Mouse (Mus musculus) inflammation-experienced regulatory T-cells, adult 6 months (primary cell): ENCODE measurements around the gene Lars2. TPM values are rescaled to one million over a fixed set of nuclear protein-coding genes. Genes with fewer than 3 reads are reported as not detected.
"Not testable (repeated sequence)": the region's sequence is repeated elsewhere in the genome, so short reads cannot be mapped to it uniquely, and the experiment has no call there.

Experiments used
- ATAC-seq: one replicate; pipeline ENCODE4 v1.8.0; 2017
- polyA plus RNA-seq, 3 experiments: library from polyadenylated mRNA; unstranded; fragments of 100-300 nt; shearing (Covaris generic); gene quantifications; one replicate each; pipeline ENCODE4 v1.2.1; 2017

Gene Lars2
- 1,000 to 10,000 TPM in 2 of 3 experiments, 100 to 1,000 TPM in 1; 526 to 1,491 (median 1,381) TPM for polyA plus RNA-seq

GRCm38 (mm10) chr9:123366708-123367385, at the start of gene Lars2:
TSS of gene Lars2 (plus strand) at chr9:123366927.
- peak; percentile 97 for ATAC-seq

- ATAC-seq, result no peak
Measured at GRCm38 (mm10) chr9:123326106-123326505, 40.6 kb upstream of the Lars2 start.

GRCm38 (mm10) chr9:123328336-123328735, 38.4 kb upstream of the Lars2 start:
- ATAC-seq, result no peak

GRCm38 (mm10) chr9:123329831-123330230, 36.9 kb upstream of the Lars2 start:
- ATAC-seq, result no peak

- ATAC-seq, result not testable (repeated sequence)
Measured at GRCm38 (mm10) chr9:123330271-123330670, 36.5 kb upstream of the Lars2 start.

GRCm38 (mm10) chr9:123333479-123333878, 33.2 kb upstream of the Lars2 start:
- peak; percentile 79 for ATAC-seq

- ATAC-seq, result no peak
Measured at GRCm38 (mm10) chr9:123335044-123335670, 31.6 kb upstream of the Lars2 start.

- no peak for ATAC-seq
Measured at GRCm38 (mm10) chr9:123339651-123340144, 27.0 kb upstream of the Lars2 start.

GRCm38 (mm10) chr9:123341256-123341655, 25.5 kb upstream of the Lars2 start:
- no peak for ATAC-seq

GRCm38 (mm10) chr9:123343069-123343468, 23.7 kb upstream of the Lars2 start:
- no peak for ATAC-seq

- ATAC-seq, result not testable (repeated sequence)
Measured at GRCm38 (mm10) chr9:123349286-123349685, 17.4 kb upstream of the Lars2 start.

GRCm38 (mm10) chr9:123359981-123360380, 6.7 kb upstream of the Lars2 start:
- no peak for ATAC-seq

GRCm38 (mm10) chr9:123365353-123365752, 1.4 kb upstream of the Lars2 start:
- no peak for ATAC-seq

- no peak for ATAC-seq
Measured at GRCm38 (mm10) chr9:123365942-123366707, 602 bp upstream of the Lars2 start.

- ATAC-seq, result no peak
Measured at GRCm38 (mm10) chr9:123367636-123368035, 909 bp downstream of the Lars2 start.

- ATAC-seq, result no peak
Measured at GRCm38 (mm10) chr9:123382399-123382798, 15.7 kb downstream of the Lars2 start.

GRCm38 (mm10) chr9:123384696-123385095, 18.0 kb downstream of the Lars2 start:
- ATAC-seq, result no peak

GRCm38 (mm10) chr9:123385352-123386198, 18.8 kb downstream of the Lars2 start:
- no peak for ATAC-seq

- no peak for ATAC-seq
Measured at GRCm38 (mm10) chr9:123386347-123386746, 19.6 kb downstream of the Lars2 start.

- not testable (repeated sequence) for ATAC-seq
Measured at GRCm38 (mm10) chr9:123388087-123389007, 21.6 kb downstream of the Lars2 start.
